Mouse (Mus musculus) cerebellum, postnatal 4 days (tissue): ENCODE data around the gene Kif13a.
A peak's percentile ranks its signal among the peaks of the same experiment; 100 is the strongest.

ENCODE experiments used
- DNase-seq, 2 experiments: peaks; one replicate each; pipeline ENCODE4 v3.0.0; 2022; ENCODE audit warnings: low spot score in 2 of 2, mixed read lengths in 1 of 2

Kif13a gene

GRCm38 (mm10) chr13:46883976-46884375, 45.7 kb downstream of the Kif13a start:
- no peak for DNase-seq

GRCm38 (mm10) chr13:46883381-46883780, 46.3 kb downstream of the Kif13a start:
- no peak for DNase-seq

GRCm38 (mm10) chr13:46880736-46881135, 48.9 kb downstream of the Kif13a start:
- DNase-seq, result no peak

- no peak for DNase-seq
Measured at GRCm38 (mm10) chr13:46880243-46880642, 49.4 kb downstream of the Kif13a start.

GRCm38 (mm10) chr13:46877049-46877448, 52.6 kb downstream of the Kif13a start:
- DNase-seq, result no peak

- no peak for DNase-seq
Measured at GRCm38 (mm10) chr13:46875377-46875776, 54.3 kb downstream of the Kif13a start.

- DNase-seq, result no peak
Measured at GRCm38 (mm10) chr13:46872732-46873131, 56.9 kb downstream of the Kif13a start.

GRCm38 (mm10) chr13:46872194-46872593, 57.5 kb downstream of the Kif13a start:
- no peak for DNase-seq

- DNase-seq, result no peak
Measured at GRCm38 (mm10) chr13:46869464-46869863, 60.2 kb downstream of the Kif13a start.

GRCm38 (mm10) chr13:46863169-46863748, 66.4 kb downstream of the Kif13a start:
- no peak for DNase-seq

- DNase-seq, result peak in 1 of 2 experiments; percentile 36
Measured at GRCm38 (mm10) chr13:46859876-46860275, 69.8 kb downstream of the Kif13a start.

GRCm38 (mm10) chr13:46859173-46859572, 70.5 kb downstream of the Kif13a start:
- no peak for DNase-seq

GRCm38 (mm10) chr13:46858835-46859152, 70.9 kb downstream of the Kif13a start:
- no peak for DNase-seq

GRCm38 (mm10) chr13:46858143-46858834, 71.4 kb downstream of the Kif13a start:
- DNase-seq, result no peak

- no peak for DNase-seq
Measured at GRCm38 (mm10) chr13:46854456-46854855, 75.2 kb downstream of the Kif13a start.

GRCm38 (mm10) chr13:46852470-46852869, 77.2 kb downstream of the Kif13a start:
- DNase-seq, result no peak

GRCm38 (mm10) chr13:46845456-46845855, 84.2 kb downstream of the Kif13a start:
- DNase-seq, result no peak

GRCm38 (mm10) chr13:46844561-46845235, 85.0 kb downstream of the Kif13a start:
- DNase-seq, result no peak

- DNase-seq, result no peak
Measured at GRCm38 (mm10) chr13:46843646-46844045, 86.0 kb downstream of the Kif13a start.

GRCm38 (mm10) chr13:46842185-46842584, 87.5 kb downstream of the Kif13a start:
- no peak for DNase-seq

- DNase-seq, result no peak
Measured at GRCm38 (mm10) chr13:46841668-46842067, 88.0 kb downstream of the Kif13a start.

GRCm38 (mm10) chr13:46840676-46841075, 89.0 kb downstream of the Kif13a start:
- DNase-seq, result no peak

GRCm38 (mm10) chr13:46839236-46839635, 90.4 kb downstream of the Kif13a start:
- no peak for DNase-seq
